Mouse (Mus musculus): ENCODE measurements around the gene Rhobtb3. TPM values are rescaled to one million over a fixed set of nuclear protein-coding genes. Genes with fewer than 3 reads are reported as not detected.

Rhobtb3 gene
- total RNA-seq, 1 experiment = 8.9 TPM

DNA sequence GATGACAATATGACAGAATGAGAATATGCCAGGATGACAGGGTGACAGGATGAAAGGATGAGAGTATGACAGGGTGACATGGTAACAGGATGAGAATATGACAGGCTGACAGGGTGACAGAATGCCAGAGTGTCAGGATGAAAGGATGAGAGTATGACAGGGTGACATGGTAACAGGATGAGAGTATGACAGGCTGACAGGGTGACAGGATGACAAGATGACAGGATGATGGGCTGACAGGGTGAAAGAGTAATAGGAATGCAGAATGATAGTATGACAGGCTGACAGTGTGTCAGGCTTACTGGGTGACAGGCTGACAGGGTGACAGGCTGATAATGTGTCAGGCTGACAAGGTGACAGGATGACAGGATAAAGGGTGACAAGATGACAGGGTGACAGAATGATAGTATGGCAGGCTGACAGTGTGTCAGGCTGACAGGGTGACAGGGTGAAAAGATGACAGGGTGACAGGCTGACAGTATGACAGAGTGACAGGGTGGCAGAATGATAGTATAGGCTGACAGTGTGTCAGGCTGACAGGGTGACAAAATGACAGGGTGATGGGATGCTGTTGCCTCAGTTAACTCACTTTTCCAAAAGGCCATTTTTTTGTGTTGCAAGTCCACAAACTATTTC, 11.8 kb upstream of the Rhobtb3 start:
- no peak overlapping the region for H3K4me3 ChIP-seq (ENCODE audit: insufficient read depth in 1 of 2, low read depth in 1 of 2, low read length in 2 of 2, poor library complexity in 1 of 2, severe bottlenecking in 1 of 2)
- no peaks in the 10 kb centered on the region for H3K9me3 ChIP-seq (ENCODE audit: control insufficient read depth, insufficient read depth, low read depth, low read length)
- no peak overlapping the region for H3K27ac ChIP-seq (ENCODE audit: insufficient read depth, low read depth, low read length, poor library complexity, severe bottlenecking)
- no peak overlapping the region for H3K9ac ChIP-seq (ENCODE audit: insufficient read depth, low read depth, low read length, poor library complexity, severe bottlenecking)
- no peaks in the 10 kb centered on the region for H3K36me3 ChIP-seq (ENCODE audit: control insufficient read depth, insufficient read depth, low read length, poor library complexity, severe bottlenecking)
- DNase-seq (ENCODE audit: low read depth, low spot score) = no peak
- in situ Hi-C loops (cut with MboI; ENCODE audit: low sequenced_read_pairs in 2 of 2, unreplicated experiment in 2 of 2) = no loop called here
- no peaks in the 10 kb centered on the region for H3K4me1 ChIP-seq (ENCODE audit: control insufficient read depth in 2 of 2, insufficient read depth in 2 of 2, low read length in 2 of 2, poor library complexity in 1 of 2)
- TF ChIP-seq ZNF384 (IDR thresholded peaks at IDR 0.05; ENCODE audit: low read depth, low read length) (no peak), HCFC1 (IDR thresholded peaks at IDR 0.05; ENCODE audit: borderline replicate concordance, insufficient read depth, low read length) (no peak), MAFK (IDR thresholded peaks at IDR 0.05; ENCODE audit: insufficient read depth, low read depth, low read length) (no peak), ZC3H11A (IDR thresholded peaks at IDR 0.05; ENCODE audit: borderline replicate concordance, low read depth, low read length) (no peak), CHD2 (IDR thresholded peaks at IDR 0.05; ENCODE audit: low read depth, low read length) (no peak)

DNA sequence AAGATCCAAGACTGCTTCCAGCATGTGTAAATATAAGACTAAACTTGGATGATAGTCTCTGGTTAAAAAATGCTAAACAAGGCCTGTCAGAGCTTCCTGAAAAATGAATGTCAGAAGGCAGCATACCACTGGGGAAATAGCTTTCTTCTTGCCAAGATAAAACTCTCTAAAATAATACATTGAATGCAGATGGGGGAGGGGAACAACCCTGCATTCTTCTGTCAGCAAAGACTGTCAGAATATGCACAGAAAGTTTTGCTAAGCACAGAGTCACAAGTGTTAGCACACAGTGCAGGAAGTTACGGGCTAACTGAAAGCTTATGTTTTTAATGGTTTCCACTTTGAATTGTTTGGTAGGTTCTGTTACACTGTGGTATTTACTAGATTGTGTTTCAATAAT, 6.6 kb upstream of the Rhobtb3 start:
- H3K9ac ChIP-seq (ENCODE audit: insufficient read depth, low read depth, low read length, poor library complexity, severe bottlenecking) = no peak overlapping the region
- no peak overlapping the region for H3K27ac ChIP-seq (ENCODE audit: insufficient read depth, low read depth, low read length, poor library complexity, severe bottlenecking)
- H3K4me3 ChIP-seq (ENCODE audit: insufficient read depth in 1 of 2, low read depth in 1 of 2, low read length in 2 of 2, poor library complexity in 1 of 2, severe bottlenecking in 1 of 2) = no peak overlapping the region
- no peak for TF ChIP-seq HCFC1 (IDR thresholded peaks at IDR 0.05; ENCODE audit: borderline replicate concordance, insufficient read depth, low read length)
- no peaks in the 10 kb centered on the region for H3K9me3 ChIP-seq (ENCODE audit: control insufficient read depth, insufficient read depth, low read depth, low read length)
- no peak for DNase-seq (ENCODE audit: low read depth, low spot score)
- in situ Hi-C loops (cut with MboI; ENCODE audit: low sequenced_read_pairs in 2 of 2, unreplicated experiment in 2 of 2) = no loop called here
- no peaks in the 10 kb centered on the region for H3K4me1 ChIP-seq (ENCODE audit: control insufficient read depth in 2 of 2, insufficient read depth in 2 of 2, low read length in 2 of 2, poor library complexity in 1 of 2)
- no peaks in the 10 kb centered on the region for H3K36me3 ChIP-seq (ENCODE audit: control insufficient read depth, insufficient read depth, low read length, poor library complexity, severe bottlenecking)

DNA sequence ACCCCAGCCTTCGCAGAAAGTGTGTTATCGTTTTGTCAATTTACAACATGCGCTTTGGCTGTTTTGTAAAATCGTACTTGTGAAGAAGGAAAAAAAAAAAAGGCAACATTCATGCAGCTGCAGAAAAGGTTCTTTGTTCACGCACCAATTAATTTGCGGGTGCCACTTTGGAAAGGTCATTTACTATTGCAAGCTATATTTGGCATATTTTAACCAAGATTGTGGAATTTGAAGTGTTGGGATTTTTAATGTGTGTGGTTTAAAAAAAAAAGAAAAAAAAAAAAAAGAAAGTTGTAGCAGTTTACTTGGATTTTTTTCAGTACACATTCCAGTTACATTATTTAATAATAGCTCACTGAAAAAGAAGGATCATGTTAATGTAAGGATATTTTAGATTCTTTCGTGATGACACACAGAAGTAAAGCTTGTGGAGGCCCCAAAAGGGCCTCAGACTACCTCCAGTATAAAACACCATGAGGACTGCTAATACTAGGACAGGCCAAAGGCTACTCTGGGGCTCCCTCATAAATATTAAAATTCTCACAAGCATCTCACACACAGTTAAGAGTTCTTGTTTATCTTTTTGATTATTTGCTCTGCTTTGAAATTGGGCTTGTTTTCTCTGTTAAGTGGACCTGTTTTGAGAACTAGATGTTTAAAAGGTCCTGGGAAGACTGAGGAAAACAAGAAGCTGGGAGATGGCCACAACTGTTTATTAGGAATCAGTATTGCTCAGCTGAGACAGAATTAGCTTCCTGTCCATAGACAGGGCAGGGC, 507 bp upstream of the Rhobtb3 start:
- H3K27ac ChIP-seq (ENCODE audit: insufficient read depth, low read depth, low read length, poor library complexity, severe bottlenecking) = no peak overlapping the region
- no peaks in the 10 kb centered on the region for H3K9me3 ChIP-seq (ENCODE audit: control insufficient read depth, insufficient read depth, low read depth, low read length)
- in situ Hi-C loops (cut with MboI; ENCODE audit: low sequenced_read_pairs in 2 of 2, unreplicated experiment in 2 of 2) = no loop called here
- no peak for DNase-seq (ENCODE audit: low read depth, low spot score)
- peaks cover 0 to 2% of the 10 kb centered on the region in 2 experiments; a peak in 2 of 4 replicates for H3K4me1 ChIP-seq (ENCODE audit: control insufficient read depth in 2 of 2, insufficient read depth in 2 of 2, low read length in 2 of 2, poor library complexity in 1 of 2)
- no peak for TF ChIP-seq MAFK (IDR thresholded peaks at IDR 0.05; ENCODE audit: insufficient read depth, low read depth, low read length)
- TF ChIP-seq ZNF384 (IDR thresholded peaks at IDR 0.05; ENCODE audit: low read depth, low read length) = peak; percentile 69; the same call in 1 of the 2 replicates
- TF ChIP-seq CHD2 (IDR thresholded peaks at IDR 0.05; ENCODE audit: low read depth, low read length) = no peak
- no peak for TF ChIP-seq ZC3H11A (IDR thresholded peaks at IDR 0.05; ENCODE audit: borderline replicate concordance, low read depth, low read length)
- no peak for TF ChIP-seq HCFC1 (IDR thresholded peaks at IDR 0.05; ENCODE audit: borderline replicate concordance, insufficient read depth, low read length)
- no peaks in the 10 kb centered on the region for H3K36me3 ChIP-seq (ENCODE audit: control insufficient read depth, insufficient read depth, low read length, poor library complexity, severe bottlenecking)
- H3K4me3 ChIP-seq (ENCODE audit: insufficient read depth in 1 of 2, low read depth in 1 of 2, low read length in 2 of 2, poor library complexity in 1 of 2, severe bottlenecking in 1 of 2) = peak overlapping the region; percentile 76 to 87
- H3K9ac ChIP-seq (ENCODE audit: insufficient read depth, low read depth, low read length, poor library complexity, severe bottlenecking) = no peak overlapping the region

DNA sequence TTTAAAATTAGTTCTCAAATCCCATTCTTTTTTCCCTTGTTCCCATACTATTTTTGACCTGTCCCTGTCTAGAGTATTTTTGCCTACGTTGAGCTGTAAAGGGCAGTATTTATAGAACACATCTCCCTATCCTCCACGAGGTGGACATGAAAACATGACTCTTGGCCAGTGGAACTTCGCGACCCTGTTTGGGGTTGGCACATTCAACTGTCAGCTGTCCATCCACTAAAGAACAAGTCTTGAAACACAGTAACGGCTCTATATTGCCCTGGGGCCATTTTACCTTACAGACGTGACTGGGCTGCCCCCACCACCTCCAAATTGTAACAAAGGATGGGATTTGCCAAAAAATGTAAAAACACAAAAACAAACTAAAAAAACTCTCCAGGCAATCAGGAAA, 994 bp downstream of the Rhobtb3 start:
- H3K4me1 ChIP-seq (ENCODE audit: control insufficient read depth in 2 of 2, insufficient read depth in 2 of 2, low read length in 2 of 2, poor library complexity in 1 of 2) = peaks cover 0 to 2% of the 10 kb centered on the region in 2 experiments; a peak in 2 of 4 replicates
- no peaks in the 10 kb centered on the region for H3K36me3 ChIP-seq (ENCODE audit: control insufficient read depth, insufficient read depth, low read length, poor library complexity, severe bottlenecking)
- TF ChIP-seq CHD2 (IDR thresholded peaks at IDR 0.05; ENCODE audit: low read depth, low read length) (no peak), HCFC1 (IDR thresholded peaks at IDR 0.05; ENCODE audit: borderline replicate concordance, insufficient read depth, low read length) (no peak), MAFK (IDR thresholded peaks at IDR 0.05; ENCODE audit: insufficient read depth, low read depth, low read length) (no peak), ZC3H11A (IDR thresholded peaks at IDR 0.05; ENCODE audit: borderline replicate concordance, low read depth, low read length) (no peak), ZNF384 (IDR thresholded peaks at IDR 0.05; ENCODE audit: low read depth, low read length) (no peak)
- H3K9me3 ChIP-seq (ENCODE audit: control insufficient read depth, insufficient read depth, low read depth, low read length) = no peaks in the 10 kb centered on the region
- no peak overlapping the region for H3K27ac ChIP-seq (ENCODE audit: insufficient read depth, low read depth, low read length, poor library complexity, severe bottlenecking)
- in situ Hi-C loops (cut with MboI; ENCODE audit: low sequenced_read_pairs in 2 of 2, unreplicated experiment in 2 of 2) = no loop called here
- H3K9ac ChIP-seq (ENCODE audit: insufficient read depth, low read depth, low read length, poor library complexity, severe bottlenecking) = peak overlapping the region; percentile 86; the same call in 1 of the 2 replicates
- DNase-seq (ENCODE audit: low read depth, low spot score) = no peak
- peak overlapping the region; percentile 76 to 87 for H3K4me3 ChIP-seq (ENCODE audit: insufficient read depth in 1 of 2, low read depth in 1 of 2, low read length in 2 of 2, poor library complexity in 1 of 2, severe bottlenecking in 1 of 2)

All from ES-E14 (cell line).